In genomic region chr1:39590193-39590592, GRCm38 (mm10) we compare ENCODE assay signal across 29 mouse cellular contexts. TPM values are rescaled to one million over a fixed set of nuclear protein-coding genes. Genes with fewer than 3 reads are reported as not detected.
DNase-seq lines count a peak whose midpoint lies in the region; TF ChIP-seq lines count a peak whose summit lies in the region.
"Had no signal": no experiment of that assay in that cellular context is flagged by ENCODE, and none has a peak within 500 bp of the region (broad histone marks: within the 10 kb centered on the region; RNA-seq: fewer than 3 reads in every experiment).

No protein-coding gene starts in this region.

- TF ChIP-seq CTCF in CH12.LX (conservative IDR thresholded peaks at IDR 0.05 in 1 of 2, IDR thresholded peaks at IDR 0.05 in 1 of 2; ENCODE audit: low read depth in 2 of 2, low read length in 2 of 2) = no peak
- TF ChIP-seq CTCF in layer of hippocampus, adult 2 months (conservative IDR thresholded peaks at IDR 0.05) = no peak

- intact Hi-C loops in heart, postnatal 25 days (cut with DNase I) = no loop called here

- H3K4me1 ChIP-seq in CH12.LX (ENCODE audit: control insufficient read depth in 1 of 2, insufficient read depth in 2 of 2) = peaks cover 0 to 5% of the 10 kb centered on the region in 2 experiments; a peak in 1 of 4 replicates
- H3K4me1 ChIP-seq: megakaryocyte, embryonic 14.5 days; midbrain, embryonic 12.5 days; neural tube, embryonic 13.5 days; stomach, embryonic 15.5 days had no signal

- no peaks in the 10 kb centered on the region for H3K9me3 ChIP-seq in CH12.LX (replicated peaks; ENCODE audit: low read length)
- H3K9me3 ChIP-seq: megakaryocyte, embryonic 14.5 days; midbrain, embryonic 12.5 days; neural tube, embryonic 13.5 days; stomach, embryonic 15.5 days had no signal

- H3K27ac ChIP-seq in CH12.LX (ENCODE audit: insufficient read depth, low read depth) (no peak overlapping the region), macrophage (peak overlapping the region; percentile 46)
- H3K27ac ChIP-seq in layer of hippocampus, adult 2 months = no peak overlapping the region
- H3K27ac ChIP-seq: hindbrain, embryonic 14.5 days; midbrain, embryonic 12.5 days; neural tube, embryonic 13.5 days; stomach, embryonic 15.5 days had no signal

- in situ Hi-C loops in CH12.LX (cut with MboI; ENCODE audit: low pct_ligation_motif_present, low pct_unique_long_range_greater_than_20kb, low sequenced_read_pairs) = no loop called here

- H3K4me3 ChIP-seq in CH12.LX (replicated peaks in 1 of 3; ENCODE audit: low read depth in 2 of 3, low read length in 2 of 3, poor library complexity in 1 of 3) (no peak overlapping the region), macrophage (ENCODE audit: inconsistent target) (no peak overlapping the region)
- no peak overlapping the region for H3K4me3 ChIP-seq in layer of hippocampus, adult 2 months
- H3K4me3 ChIP-seq: erythroblast, embryonic 14.5 days; megakaryocyte, embryonic 14.5 days; midbrain, embryonic 12.5 days; neural tube, embryonic 13.5 days; stomach, embryonic 15.5 days had no signal

- no peak overlapping the region for H3K4me2 ChIP-seq in CH12.LX (ENCODE audit: insufficient read depth, low read depth, poor library complexity, severe bottlenecking)
- H3K4me2 ChIP-seq: heart, embryonic 11.5 days; hindbrain, embryonic 14.5 days; liver, embryonic 11.5 days; midbrain, embryonic 12.5 days; neural tube, embryonic 13.5 days; stomach, embryonic 15.5 days had no signal

- no peak for TF ChIP-seq POLR2A in CH12.LX (IDR thresholded peaks at IDR 0.05; ENCODE audit: low read depth, low read length)

- 21% methylated on average over 5 of the region's 5 CpGs for WGBS in macrophage (ENCODE audit: missing documents)

- H3K9ac ChIP-seq in CH12.LX (ENCODE audit: insufficient read depth, low read depth) = no peak overlapping the region
- H3K9ac ChIP-seq: forebrain, postnatal 0 days; hindbrain, embryonic 14.5 days; midbrain, embryonic 12.5 days; neural tube, embryonic 13.5 days; stomach, embryonic 15.5 days had no signal

- dilution Hi-C loops in CH12.LX (cut with MboI; ENCODE audit: extremely low pct_ligation_motif_present, extremely low pct_unique_long_range_greater_than_20kb, low sequenced_read_pairs) = no loop called here

- DNase-seq in heart, adult 11 months = peak; percentile 22
- no peak for DNase-seq in heart, postnatal 25 days (ENCODE audit: low spot score)
- peak; percentile 10 for DNase-seq in CH12.LX (ENCODE audit: extremely low read depth)
- DNase-seq in splenic B cell, adult 2 months (ENCODE audit: low read depth, low spot score) = peak; percentile 12
- DNase-seq in embryo, embryonic 11 days = no peak
- DNase-seq in layer of hippocampus, adult 2 months (ENCODE audit: low spot score in 2 of 2) = no peak
- DNase-seq: adrenal gland, postnatal 25 days; cerebellum, adult 9-10 months; forebrain, postnatal 0 days; gastrocnemius, postnatal 10 days; heart, adult 18-20 months; heart, postnatal 4 days; kidney, adult 9 months; kidney, postnatal 10 days; layer of hippocampus, adult 9-11 months; lung, adult 18-20 months; lung, postnatal 10 days; retina, postnatal 1 day; right cerebral cortex, postnatal 14 days; thymus, postnatal 14 days had no signal

- no peaks in the 10 kb centered on the region for H3K36me3 ChIP-seq in CH12.LX (replicated peaks in 1 of 2; ENCODE audit: control insufficient read depth in 1 of 2, insufficient read depth in 1 of 2, low read length in 1 of 2)
- no peaks in the 10 kb centered on the region for H3K36me3 ChIP-seq in macrophage (ENCODE audit: inconsistent target)
- H3K36me3 ChIP-seq in splenic B cell, adult 2 months (ENCODE audit: control insufficient read depth, insufficient read depth, low read length, poor library complexity, severe bottlenecking) = no peaks in the 10 kb centered on the region
- H3K36me3 ChIP-seq: midbrain, embryonic 12.5 days; neural tube, embryonic 13.5 days; stomach, embryonic 15.5 days had no signal

- H3K79me2 ChIP-seq in CH12.LX (replicated peaks; ENCODE audit: control insufficient read depth, extremely low read depth, insufficient read depth, poor library complexity, severe bottlenecking) = no peaks in the 10 kb centered on the region
- H3K79me2 ChIP-seq in macrophage (ENCODE audit: inconsistent target) = no peaks in the 10 kb centered on the region

- H3K27me3 ChIP-seq in CH12.LX (replicated peaks) = no peaks in the 10 kb centered on the region
- no peaks in the 10 kb centered on the region for H3K27me3 ChIP-seq in splenic B cell, adult 2 months (ENCODE audit: control insufficient read depth, insufficient read depth, low read length, poor library complexity, severe bottlenecking)
- H3K27me3 ChIP-seq: megakaryocyte, embryonic 14.5 days; midbrain, embryonic 12.5 days; neural tube, embryonic 13.5 days; stomach, embryonic 15.5 days had no signal

- TF ChIP-seq RAD21 in CH12.LX (IDR thresholded peaks at IDR 0.05; ENCODE audit: low read depth, low read length) = no peak

- TF ChIP-seq EP300 in CH12.LX (IDR thresholded peaks at IDR 0.05; ENCODE audit: low read length) = no peak

TF ChIP-seq in CH12.LX, 34 proteins besides CTCF, POLR2A, EP300 and RAD21:
- no peak for TF ChIP-seq PAX5 (IDR thresholded peaks at IDR 0.05; ENCODE audit: low read length)
- no peak for TF ChIP-seq ELF1 (IDR thresholded peaks at IDR 0.05; ENCODE audit: low read depth, low read length)
- TF ChIP-seq MXI1 (IDR thresholded peaks at IDR 0.05; ENCODE audit: low read depth, low read length) = no peak
- no peak for TF ChIP-seq ZC3H11A (IDR thresholded peaks at IDR 0.05; ENCODE audit: low read depth, low read length)
- no peak for TF ChIP-seq TBP (conservative IDR thresholded peaks at IDR 0.05; ENCODE audit: low read depth, low read length)
- no peak for TF ChIP-seq POLR2AphosphoS2 (IDR thresholded peaks at IDR 0.05; ENCODE audit: low read depth, low read length)
- TF ChIP-seq CHD1 (IDR thresholded peaks at IDR 0.05; ENCODE audit: low read depth, low read length) = no peak
- TF ChIP-seq MAX (IDR thresholded peaks at IDR 0.05; ENCODE audit: low read length) = no peak
- TF ChIP-seq BHLHE40 (IDR thresholded peaks at IDR 0.05; ENCODE audit: low read depth, low read length) = no peak
- TF ChIP-seq MAZ (IDR thresholded peaks at IDR 0.05; ENCODE audit: low read depth, low read length) = no peak
- no peak for TF ChIP-seq RCOR1 (conservative IDR thresholded peaks at IDR 0.05; ENCODE audit: low read depth, low read length)
- no peak for TF ChIP-seq CHD2 (IDR thresholded peaks at IDR 0.05; ENCODE audit: low read length)
- TF ChIP-seq ZNF384 (IDR thresholded peaks at IDR 0.05; ENCODE audit: low read depth, low read length) = no peak; the same call in 1 of the 2 replicates
- no peak for TF ChIP-seq ETS1 (conservative IDR thresholded peaks at IDR 0.05; ENCODE audit: low read depth, low read length)

RNA-seq across cellular contexts. Expression of gene Rnf149, which starts 13.0 kb away (rescaled TPM):
- 1 to 10 TPM; 7.5 to 9.5 TPM for total RNA-seq in heart, postnatal 25 days (2021)
- total RNA-seq in CH12.LX (2012; rRNA removed) = 12.6 and 16.6 TPM in 2 replicates
- total RNA-seq in CH12.LX (2014; rRNA removed) = 21.5 and 22.7 TPM in 2 replicates
- 31.3 and 32.3 TPM in 2 replicates for polyA plus RNA-seq in CH12.LX (2012; ENCODE audit: insufficient read length, low read depth)
- total RNA-seq in macrophage (2018; cell fraction: chromatin; rRNA removed) = 1,000 to 10,000 TPM in 4 of 26 experiments, 100 to 1,000 TPM in 22; 207 to 1,734 (median 562) TPM
- 100 to 1,000 TPM; 103 to 307 (median 139) TPM for total RNA-seq in macrophage (2018; cell fraction: cytosol; rRNA removed)
- 100 to 1,000 TPM; 181 to 676 (median 390) TPM for total RNA-seq in macrophage (2018; cell fraction: nucleus; rRNA removed)
- 117 to 167 TPM (median 137 TPM) in 3 replicates for polyA plus RNA-seq in macrophage (2018)
- 10 to 100 TPM; 35.4 to 36.3 TPM for total RNA-seq in layer of hippocampus, adult 2 months (2021)

RNA-seq across cellular contexts. Expression of gene Cnot11, which starts 55.4 kb away (rescaled TPM):
- 10 to 100 TPM; 12.9 to 14.7 TPM for total RNA-seq in heart, postnatal 25 days (2021)
- total RNA-seq in CH12.LX (2012; rRNA removed) (15.3 and 17.8 TPM in 2 replicates), CH12.LX (2014; rRNA removed) (28.6 and 31.8 TPM in 2 replicates)
- polyA plus RNA-seq in CH12.LX (2012; ENCODE audit: insufficient read length, low read depth) (29.9 and 34.9 TPM in 2 replicates), macrophage (2018) (13.6 to 16.5 TPM (median 14.8 TPM) in 3 replicates)
- 10 to 100 TPM in 4 of 26 experiments, 1 to 10 TPM in 22; 2.2 to 11.0 (median 6.7) TPM for total RNA-seq in macrophage (2018; cell fraction: chromatin; rRNA removed)
- total RNA-seq in macrophage (2018; cell fraction: cytosol; rRNA removed) = 10 to 100 TPM in 25 of 26 experiments, 1 to 10 TPM in 1; 9.7 to 17.1 (median 14.3) TPM
- total RNA-seq in macrophage (2018; cell fraction: nucleus; rRNA removed) = 10 to 100 TPM in 8 of 26 experiments, 1 to 10 TPM in 18; 4.6 to 14.9 (median 7.5) TPM
- total RNA-seq in layer of hippocampus, adult 2 months (2021) = 10 to 100 TPM; 23.3 to 24.2 TPM

Comparison
In these comparisons a context has a peak if more than half of its experiments do, and no peak if none do; other contexts are left out.
1. DNase-seq: peak in heart, adult 11 months (single experiment), CH12.LX (single experiment) and splenic B cell, adult 2 months (single experiment); none in heart, postnatal 25 days (single experiment), embryo, embryonic 11 days (single experiment) and layer of hippocampus, adult 2 months (0 of 2).